Mouse (Mus musculus) 3134 (cell line): ENCODE data around the gene Nkiras2.
A peak's percentile ranks its signal among the peaks of the same experiment; 100 is the strongest.
"Not testable (repeated sequence)": the region's sequence is repeated elsewhere in the genome, so short reads cannot be mapped to it uniquely, and the experiment has no call there.

Experiments used
- DNase-seq: peaks from one replicate; pipeline ENCODE4 v3.0.0-alpha.2; 2011; ENCODE audit warnings: low spot score; ENCODE audit not compliant: insufficient read length; ENCODE audit errors: extremely low read depth

The Nkiras2 gene

GRCm38 (mm10) chr11:100618761-100619484, at the start of gene Nkiras2:
Gene Nkiras2 (plus strand): TSS chr11:100619244.
- no peak for DNase-seq

GRCm38 (mm10) chr11:100569789-100570188, 49.3 kb upstream of the Nkiras2 start:
- DNase-seq: peak; percentile 85

GRCm38 (mm10) chr11:100570430-100571201, 48.4 kb upstream of the Nkiras2 start:
- peak; percentile 52 for DNase-seq

- DNase-seq: no peak
Measured at GRCm38 (mm10) chr11:100571202-100571567, 47.9 kb upstream of the Nkiras2 start.

- DNase-seq: no peak
Measured at GRCm38 (mm10) chr11:100574188-100574587, 44.9 kb upstream of the Nkiras2 start.

- DNase-seq: no peak
Measured at GRCm38 (mm10) chr11:100574708-100575483, 44.1 kb upstream of the Nkiras2 start, which contains the start of gene Cnp. Gene Cnp (plus strand): TSS chr11:100574904.

GRCm38 (mm10) chr11:100575484-100575855, 43.6 kb upstream of the Nkiras2 start:
- DNase-seq: no peak

GRCm38 (mm10) chr11:100576256-100576655, 42.8 kb upstream of the Nkiras2 start:
- DNase-seq: no peak

- DNase-seq: no peak
Measured at GRCm38 (mm10) chr11:100577852-100578599, 41.0 kb upstream of the Nkiras2 start.

- no peak for DNase-seq
Measured at GRCm38 (mm10) chr11:100579116-100579799, 39.8 kb upstream of the Nkiras2 start.

GRCm38 (mm10) chr11:100580275-100580674, 38.8 kb upstream of the Nkiras2 start:
- no peak for DNase-seq

- DNase-seq: no peak
Measured at GRCm38 (mm10) chr11:100581756-100582155, 37.3 kb upstream of the Nkiras2 start.

GRCm38 (mm10) chr11:100582413-100582812, 36.6 kb upstream of the Nkiras2 start:
- not testable (repeated sequence) for DNase-seq

- no peak for DNase-seq
Measured at GRCm38 (mm10) chr11:100582836-100583235, 36.2 kb upstream of the Nkiras2 start.

- no peak for DNase-seq
Measured at GRCm38 (mm10) chr11:100584561-100584961, 34.5 kb upstream of the Nkiras2 start.

GRCm38 (mm10) chr11:100585148-100585547, 33.9 kb upstream of the Nkiras2 start:
- DNase-seq: no peak

- DNase-seq: no peak
Measured at GRCm38 (mm10) chr11:100588462-100588861, 30.6 kb upstream of the Nkiras2 start.

- DNase-seq: no peak
Measured at GRCm38 (mm10) chr11:100592346-100593046, 26.5 kb upstream of the Nkiras2 start.

- DNase-seq: no peak
Measured at GRCm38 (mm10) chr11:100594608-100595007, 24.4 kb upstream of the Nkiras2 start.
